Mouse (Mus musculus): Measurements from ENCODE around the gene Exoc4. TPM values are rescaled to one million over a fixed set of nuclear protein-coding genes. Genes with fewer than 3 reads are reported as not detected.

The Exoc4 gene
- polyA plus RNA-seq, 1 experiment from 2014 or later, result 44.6 TPM

GRCm38 (mm10) chr6:33870468-33871142 lies 621.7 kb downstream of the Exoc4 start:
- ATAC-seq (ENCODE audit: low FRiP score) (no peak), DNase-seq (ENCODE audit: low spot score) (no peak)
- no peak overlapping the region for H3K27ac ChIP-seq (ENCODE audit: low read depth, low read length)
- H3K4me1 ChIP-seq (replicated peaks; ENCODE audit: control insufficient read depth, insufficient read depth, low read length), result no peaks in the 10 kb centered on the region
- 54% methylated on average over 9 of the region's 9 CpGs for WGBS
- no peaks in the 10 kb centered on the region for H3K36me3 ChIP-seq (ENCODE audit: control insufficient read depth, insufficient read depth, low read length)
- no peaks in the 10 kb centered on the region for H3K27me3 ChIP-seq (ENCODE audit: control insufficient read depth, insufficient read depth, low read length)
- H3K4me3 ChIP-seq (ENCODE audit: low read depth, low read length), result no peak overlapping the region
- no peaks in the 10 kb centered on the region for H3K9me3 ChIP-seq (ENCODE audit: control insufficient read depth, low read length)
- H3K4me2 ChIP-seq (replicated peaks; ENCODE audit: low read depth, low read length), result no peak overlapping the region
- no peak overlapping the region for H3K9ac ChIP-seq (ENCODE audit: low read depth, low read length)

DNA sequence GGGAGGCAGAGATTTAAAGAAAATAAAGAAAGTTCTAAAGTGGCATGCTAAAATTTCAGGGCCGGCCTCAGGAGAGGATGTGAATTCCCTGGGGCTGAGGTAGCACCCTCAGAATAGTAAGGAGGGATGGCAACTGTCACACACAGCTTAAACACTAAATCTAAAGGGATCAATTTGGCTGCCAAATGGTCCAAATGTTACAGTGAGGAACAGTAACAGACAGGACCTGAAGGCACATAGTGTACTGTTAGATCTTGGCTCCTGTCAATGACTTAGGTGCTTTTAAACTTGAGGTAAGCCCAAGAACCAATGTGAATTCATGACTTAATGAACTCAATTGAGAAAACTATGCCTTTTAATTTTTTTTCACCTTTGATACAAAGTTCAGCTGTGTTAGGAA lies 622.4 kb downstream of the Exoc4 start:
- Histone ChIP-seq H3K4me3 (ENCODE audit: low read depth, low read length) (no peak overlapping the region), H3K4me1 (replicated peaks; ENCODE audit: control insufficient read depth, insufficient read depth, low read length) (no peaks in the 10 kb centered on the region), H3K9me3 (ENCODE audit: control insufficient read depth, low read length) (no peaks in the 10 kb centered on the region), H3K36me3 (ENCODE audit: control insufficient read depth, insufficient read depth, low read length) (no peaks in the 10 kb centered on the region), H3K27me3 (ENCODE audit: control insufficient read depth, insufficient read depth, low read length) (no peaks in the 10 kb centered on the region), H3K27ac (ENCODE audit: low read depth, low read length) (no peak overlapping the region), H3K9ac (ENCODE audit: low read depth, low read length) (no peak overlapping the region), H3K4me2 (replicated peaks; ENCODE audit: low read depth, low read length) (no peak overlapping the region)
- DNase-seq (ENCODE audit: low spot score), result no peak
- WGBS, result 74% methylated on average over 1 of the region's 1 CpGs
- ATAC-seq (ENCODE audit: low FRiP score), result no peak

GRCm38 (mm10) chr6:33872192-33872591 lies 623.3 kb downstream of the Exoc4 start:
- Histone ChIP-seq H3K9ac (ENCODE audit: low read depth, low read length) (no peak overlapping the region), H3K9me3 (ENCODE audit: control insufficient read depth, low read length) (no peaks in the 10 kb centered on the region), H3K4me3 (ENCODE audit: low read depth, low read length) (no peak overlapping the region), H3K27me3 (ENCODE audit: control insufficient read depth, insufficient read depth, low read length) (no peaks in the 10 kb centered on the region), H3K27ac (ENCODE audit: low read depth, low read length) (no peak overlapping the region), H3K4me1 (replicated peaks; ENCODE audit: control insufficient read depth, insufficient read depth, low read length) (no peaks in the 10 kb centered on the region), H3K36me3 (ENCODE audit: control insufficient read depth, insufficient read depth, low read length) (no peaks in the 10 kb centered on the region), H3K4me2 (replicated peaks; ENCODE audit: low read depth, low read length) (no peak overlapping the region)
- ATAC-seq (ENCODE audit: low FRiP score) (no peak), DNase-seq (ENCODE audit: low spot score) (no peak)
- 29% methylated on average over 1 of the region's 1 CpGs for WGBS

GRCm38 (mm10) chr6:33873000-33873399 lies 624.1 kb downstream of the Exoc4 start:
- DNase-seq (ENCODE audit: low spot score), result no peak
- Histone ChIP-seq H3K4me2 (replicated peaks; ENCODE audit: low read depth, low read length) (no peak overlapping the region), H3K4me3 (ENCODE audit: low read depth, low read length) (no peak overlapping the region), H3K36me3 (ENCODE audit: control insufficient read depth, insufficient read depth, low read length) (no peaks in the 10 kb centered on the region), H3K27ac (ENCODE audit: low read depth, low read length) (no peak overlapping the region), H3K4me1 (replicated peaks; ENCODE audit: control insufficient read depth, insufficient read depth, low read length) (no peaks in the 10 kb centered on the region), H3K9ac (ENCODE audit: low read depth, low read length) (no peak overlapping the region), H3K9me3 (ENCODE audit: control insufficient read depth, low read length) (no peaks in the 10 kb centered on the region), H3K27me3 (ENCODE audit: control insufficient read depth, insufficient read depth, low read length) (no peaks in the 10 kb centered on the region)
- 83% methylated on average over 5 of the region's 5 CpGs for WGBS
- ATAC-seq (ENCODE audit: low FRiP score), result no peak

GRCm38 (mm10) chr6:33874291-33875014 lies 625.6 kb downstream of the Exoc4 start:
- Histone ChIP-seq H3K27me3 (ENCODE audit: control insufficient read depth, insufficient read depth, low read length) (no peaks in the 10 kb centered on the region), H3K27ac (ENCODE audit: low read depth, low read length) (no peak overlapping the region), H3K4me3 (ENCODE audit: low read depth, low read length) (no peak overlapping the region), H3K4me2 (replicated peaks; ENCODE audit: low read depth, low read length) (no peak overlapping the region), H3K9ac (ENCODE audit: low read depth, low read length) (no peak overlapping the region), H3K4me1 (replicated peaks; ENCODE audit: control insufficient read depth, insufficient read depth, low read length) (no peaks in the 10 kb centered on the region), H3K9me3 (ENCODE audit: control insufficient read depth, low read length) (no peaks in the 10 kb centered on the region), H3K36me3 (ENCODE audit: control insufficient read depth, insufficient read depth, low read length) (no peaks in the 10 kb centered on the region)
- WGBS, result 59% methylated on average over 8 of the region's 8 CpGs
- DNase-seq (ENCODE audit: low spot score) (no peak), ATAC-seq (ENCODE audit: low FRiP score) (no peak)

DNA sequence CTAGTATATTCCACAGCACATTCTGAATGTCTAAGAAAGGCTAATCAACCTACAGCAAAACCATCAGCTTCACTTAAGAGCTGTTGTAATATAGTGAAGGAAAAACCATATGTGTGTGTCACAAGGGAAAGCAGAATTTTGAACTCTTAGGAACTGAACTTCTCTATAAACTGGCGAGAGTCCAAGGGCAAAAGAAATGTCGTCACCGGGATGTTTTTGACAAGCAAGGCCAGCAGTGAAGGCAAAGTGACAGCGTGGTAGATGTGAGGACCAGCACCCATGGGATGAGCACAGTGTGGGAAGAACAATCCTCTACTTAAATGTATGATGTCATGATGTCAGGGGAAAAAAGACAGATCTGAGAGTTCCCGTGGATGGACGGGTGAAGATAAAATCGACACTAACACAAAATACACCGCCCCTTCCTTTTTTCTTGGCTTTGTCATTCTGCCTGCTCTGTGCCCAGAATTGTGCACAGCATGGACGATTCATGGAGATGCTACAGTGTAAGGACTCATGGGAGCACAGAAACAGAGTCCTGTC lies 635.3 kb downstream of the Exoc4 start:
- WGBS, result 83% methylated on average over 9 of the region's 9 CpGs
- Histone ChIP-seq H3K4me1 (replicated peaks; ENCODE audit: control insufficient read depth, insufficient read depth, low read length) (no peaks in the 10 kb centered on the region), H3K27me3 (ENCODE audit: control insufficient read depth, insufficient read depth, low read length) (no peaks in the 10 kb centered on the region), H3K27ac (ENCODE audit: low read depth, low read length) (no peak overlapping the region), H3K4me3 (ENCODE audit: low read depth, low read length) (no peak overlapping the region), H3K9ac (ENCODE audit: low read depth, low read length) (no peak overlapping the region), H3K9me3 (ENCODE audit: control insufficient read depth, low read length) (no peaks in the 10 kb centered on the region), H3K4me2 (replicated peaks; ENCODE audit: low read depth, low read length) (no peak overlapping the region), H3K36me3 (ENCODE audit: control insufficient read depth, insufficient read depth, low read length) (no peaks in the 10 kb centered on the region)
- ATAC-seq (ENCODE audit: low FRiP score) (no peak), DNase-seq (ENCODE audit: low spot score) (no peak)

GRCm38 (mm10) chr6:33886941-33887340 lies 638.1 kb downstream of the Exoc4 start:
- no peaks in the 10 kb centered on the region for H3K36me3 ChIP-seq (ENCODE audit: control insufficient read depth, insufficient read depth, low read length)
- no peak overlapping the region for H3K4me3 ChIP-seq (ENCODE audit: low read depth, low read length)
- H3K4me1 ChIP-seq (replicated peaks; ENCODE audit: control insufficient read depth, insufficient read depth, low read length), result no peaks in the 10 kb centered on the region
- DNase-seq (ENCODE audit: low spot score) (no peak), ATAC-seq (ENCODE audit: low FRiP score) (no peak)
- H3K27ac ChIP-seq (ENCODE audit: low read depth, low read length), result no peak overlapping the region
- H3K4me2 ChIP-seq (replicated peaks; ENCODE audit: low read depth, low read length), result no peak overlapping the region
- H3K27me3 ChIP-seq (ENCODE audit: control insufficient read depth, insufficient read depth, low read length), result no peaks in the 10 kb centered on the region
- WGBS, result 95% methylated on average over 2 of the region's 2 CpGs
- no peaks in the 10 kb centered on the region for H3K9me3 ChIP-seq (ENCODE audit: control insufficient read depth, low read length)
- H3K9ac ChIP-seq (ENCODE audit: low read depth, low read length), result no peak overlapping the region

GRCm38 (mm10) chr6:33890926-33891325 lies 642.0 kb downstream of the Exoc4 start:
- Histone ChIP-seq H3K9ac (ENCODE audit: low read depth, low read length) (no peak overlapping the region), H3K4me3 (ENCODE audit: low read depth, low read length) (no peak overlapping the region), H3K4me1 (replicated peaks; ENCODE audit: control insufficient read depth, insufficient read depth, low read length) (no peaks in the 10 kb centered on the region), H3K27ac (ENCODE audit: low read depth, low read length) (no peak overlapping the region), H3K4me2 (replicated peaks; ENCODE audit: low read depth, low read length) (no peak overlapping the region), H3K9me3 (ENCODE audit: control insufficient read depth, low read length) (no peaks in the 10 kb centered on the region), H3K27me3 (ENCODE audit: control insufficient read depth, insufficient read depth, low read length) (no peaks in the 10 kb centered on the region), H3K36me3 (ENCODE audit: control insufficient read depth, insufficient read depth, low read length) (no peaks in the 10 kb centered on the region)
- DNase-seq (ENCODE audit: low spot score) (no peak), ATAC-seq (ENCODE audit: low FRiP score) (no peak)
- 89% methylated on average over 1 of the region's 1 CpGs for WGBS

DNA sequence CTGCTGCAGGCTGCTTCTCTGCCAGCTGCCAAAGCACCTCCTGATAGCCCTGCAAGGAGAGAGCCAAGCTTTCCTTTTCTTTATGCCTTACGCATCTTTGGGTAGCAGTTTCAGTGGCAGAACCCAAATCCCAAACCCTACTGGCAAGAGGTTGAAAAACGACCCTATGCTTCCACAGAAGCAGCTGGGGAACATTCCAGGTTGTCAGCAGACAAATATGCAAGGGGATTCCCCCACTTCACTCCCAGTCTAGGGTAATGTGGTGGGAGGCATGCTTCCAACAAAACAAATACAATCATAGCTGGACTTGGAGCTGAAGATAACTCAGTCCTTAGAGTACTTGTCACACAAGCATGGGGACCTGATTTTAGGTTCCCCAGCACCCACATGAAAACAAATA lies 643.3 kb downstream of the Exoc4 start:
- H3K27ac ChIP-seq (ENCODE audit: low read depth, low read length), result no peak overlapping the region
- H3K36me3 ChIP-seq (ENCODE audit: control insufficient read depth, insufficient read depth, low read length), result no peaks in the 10 kb centered on the region
- no peaks in the 10 kb centered on the region for H3K9me3 ChIP-seq (ENCODE audit: control insufficient read depth, low read length)
- no peak overlapping the region for H3K4me2 ChIP-seq (replicated peaks; ENCODE audit: low read depth, low read length)
- ATAC-seq (ENCODE audit: low FRiP score) (no peak), DNase-seq (ENCODE audit: low spot score) (no peak)
- H3K27me3 ChIP-seq (ENCODE audit: control insufficient read depth, insufficient read depth, low read length), result no peaks in the 10 kb centered on the region
- no peak overlapping the region for H3K4me3 ChIP-seq (ENCODE audit: low read depth, low read length)
- H3K9ac ChIP-seq (ENCODE audit: low read depth, low read length), result no peak overlapping the region
- H3K4me1 ChIP-seq (replicated peaks; ENCODE audit: control insufficient read depth, insufficient read depth, low read length), result no peaks in the 10 kb centered on the region
- 63% methylated on average over 2 of the region's 2 CpGs for WGBS

All from hindbrain, embryonic 11.5 days (tissue).